Mouse (Mus musculus) kidney, adult 2 months (tissue): ENCODE results near the gene Cabp2.

Experiments
- CTCF ChIP-seq: fragments of 200-500 bp; conservative IDR thresholded peaks from 2 replicates; pipeline ENCODE4 v1.5.1; 2011; ENCODE audit warnings: low read depth, mild to moderate bottlenecking, control low read depth, low read length, moderate library complexity, mixed read lengths; ENCODE audit not compliant: insufficient read depth, insufficient read length
- POLR2A ChIP-seq: fragments of 200-500 bp; IDR thresholded peaks from one replicate; pipeline ENCODE4 v1.6.1; 2011; ENCODE audit warnings: low read depth, low read length, control low read depth

DNA sequence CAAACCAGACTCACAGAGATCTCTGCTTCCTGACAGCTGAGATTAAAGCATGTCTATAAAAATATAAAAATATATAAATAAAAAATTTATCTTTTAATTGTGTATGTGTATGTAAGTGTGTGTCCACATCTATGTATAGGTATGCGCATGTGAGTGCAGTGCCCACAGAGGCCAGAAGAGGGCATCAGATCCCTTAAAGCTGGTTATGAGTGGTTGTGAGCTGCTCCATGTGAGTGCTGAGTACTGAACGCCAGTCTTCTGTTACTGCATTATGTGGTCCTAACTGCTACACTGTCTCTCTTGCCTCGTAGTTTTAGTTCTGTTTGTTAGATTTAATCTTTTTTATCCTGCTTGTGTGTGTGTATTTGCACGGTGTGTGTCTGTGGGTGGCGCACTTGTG, 30.4 kb upstream of the Cabp2 start:
- TF ChIP-seq CTCF (0 out of 2 replicates have a peak, but pooled peaks have one; percentile 9), POLR2A (no peak)
